Mouse (Mus musculus) heart, adult 18-20 months (tissue): ENCODE measurements around the gene Tex101. TPM values are rescaled to one million over a fixed set of nuclear protein-coding genes. Genes with fewer than 3 reads are reported as not detected.
"Not testable (repeated sequence)": the region's sequence is repeated elsewhere in the genome, so short reads cannot be mapped to it uniquely, and the experiment has no call there.

Experiments
- DNase-seq, 2 experiments: peaks; one replicate each; pipeline ENCODE4 v3.0.0; 2021 to 2022; ENCODE audit warnings: mixed read lengths in 1 of 2
- long read RNA-seq, 2 experiments: library from polyadenylated mRNA; stranded (forward); transcript quantifications; one replicate each; pipeline ENCODE4 v2.0.0; 2021
- total RNA-seq, 2 experiments: library from RNA; stranded (reverse); gene quantifications; 2 replicates each; pipeline ENCODE4 v1.2.3; 2021

Tex101 gene
- not detected for total RNA-seq
- long read RNA-seq, experiment 1 = 0 reads
- long read RNA-seq, experiment 2 = 0 reads

DNA sequence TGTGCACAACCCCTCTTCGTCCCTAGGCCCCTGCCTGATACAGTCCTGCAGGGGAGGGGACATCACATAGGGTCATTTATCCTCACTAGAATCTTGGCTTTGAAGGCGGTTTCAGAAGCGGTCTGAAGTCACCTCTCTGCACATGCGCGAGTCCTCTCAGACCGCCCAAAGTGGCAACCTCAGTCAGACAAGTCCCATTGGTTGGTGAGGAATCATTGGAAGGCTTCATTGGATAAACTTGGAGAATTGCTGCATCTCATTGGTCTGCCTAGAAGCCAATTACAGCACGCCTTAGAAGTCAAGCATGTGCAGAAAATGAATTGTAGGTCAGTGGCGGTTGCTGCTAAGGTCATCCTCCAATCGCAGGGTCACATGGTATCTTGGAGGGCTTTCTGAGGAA lies at the start of gene Tex101:
TSS of gene Tex101 (minus strand) at position 101 of the 400 bp plus-strand sequence.
- DNase-seq = no peak

DNA sequence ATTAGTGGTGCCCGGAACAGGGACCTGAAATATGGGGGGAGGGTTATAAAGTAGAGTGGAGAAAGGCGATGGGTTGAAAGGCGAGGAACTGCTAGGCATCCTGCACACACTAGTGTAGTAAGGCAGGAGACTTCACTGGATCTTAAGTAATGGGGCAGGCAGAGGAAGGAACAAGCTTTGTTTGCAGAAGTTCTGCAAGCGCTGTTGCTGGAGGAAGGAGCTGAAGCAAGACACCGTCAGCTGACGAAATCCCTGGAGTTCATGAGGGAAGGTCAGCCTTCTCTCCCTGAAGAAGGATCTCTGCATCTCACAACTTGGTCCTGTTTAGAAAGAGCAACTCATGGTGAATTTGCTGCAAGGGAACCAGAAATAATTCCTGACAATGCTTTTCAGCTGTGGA lies 38.6 kb upstream of the Tex101 start:
- no peak for DNase-seq

DNA sequence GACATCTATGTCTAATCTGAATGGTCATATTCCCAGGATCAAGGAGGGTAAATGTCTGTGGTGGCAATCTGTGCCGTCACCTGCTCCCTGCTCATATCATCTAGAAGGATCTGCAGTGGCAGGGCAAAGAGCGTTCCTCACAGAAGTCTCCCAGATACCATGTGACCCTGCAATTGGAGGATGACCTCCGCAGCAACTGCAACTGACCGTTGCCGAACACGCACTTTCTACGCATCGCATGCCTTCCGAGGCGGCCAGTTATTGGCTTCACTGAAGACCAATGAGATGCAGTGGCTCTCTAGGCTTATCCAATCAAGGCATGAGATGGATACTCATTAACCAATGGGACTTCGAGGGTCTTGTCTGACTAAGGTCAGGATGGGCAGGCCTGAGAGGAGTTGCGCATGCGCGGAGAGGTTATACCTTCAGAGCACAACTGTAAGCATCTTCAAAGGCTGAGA lies 32.4 kb upstream of the Tex101 start, which contains the start of gene BC049730:
TSS of gene BC049730 (plus strand) at position 411 of the 461 bp plus-strand sequence.
- no peak for DNase-seq

- DNase-seq = not testable (repeated sequence)
These were observed 26.4 kb upstream of the Tex101 start for GRCm38 (mm10) chr7:24702841-24703240.

DNA sequence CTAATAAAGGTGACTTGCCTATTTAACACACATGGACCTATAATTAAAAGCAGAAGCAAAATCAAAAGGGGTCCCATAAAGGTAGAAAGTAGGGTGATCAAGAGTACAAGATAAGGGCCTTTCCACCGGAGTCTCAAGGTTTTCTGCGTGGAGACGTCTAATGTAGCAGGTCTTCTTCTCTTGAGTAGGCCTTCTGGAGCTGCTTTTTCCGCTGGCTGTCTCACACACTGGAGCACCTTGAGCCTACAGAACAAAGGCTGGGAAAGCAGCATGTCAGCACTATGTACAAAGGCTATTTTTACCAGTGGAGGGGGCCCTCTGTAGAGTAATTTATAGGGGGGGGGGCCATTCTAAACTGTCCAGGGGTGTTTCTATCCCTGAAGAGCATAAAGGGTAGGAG lies 21.4 kb upstream of the Tex101 start:
- DNase-seq = not testable (repeated sequence)

DNA sequence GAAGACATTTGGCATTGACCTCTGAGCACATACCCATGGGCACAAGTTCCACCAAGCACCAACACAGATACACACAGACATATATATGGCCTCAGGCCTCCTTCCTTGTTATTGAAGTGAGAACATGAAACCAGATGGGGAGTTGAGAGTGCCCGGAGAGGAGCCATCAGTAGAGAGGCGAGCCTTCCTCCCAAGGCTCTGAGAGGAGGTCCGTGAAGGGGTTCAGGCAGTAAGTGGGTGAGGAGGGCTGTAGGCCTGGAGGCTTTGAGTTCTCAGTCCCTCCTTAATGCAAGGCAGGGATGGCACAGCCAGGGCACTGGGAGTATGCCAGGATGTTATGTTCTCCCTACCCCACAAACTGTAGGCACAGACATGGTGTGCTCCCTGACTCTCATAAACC lies 16.2 kb upstream of the Tex101 start:
- not testable (repeated sequence) for DNase-seq

GRCm38 (mm10) chr7:24687519-24687918 lies 11.0 kb upstream of the Tex101 start:
- not testable (repeated sequence) for DNase-seq

GRCm38 (mm10) chr7:24684121-24684520 lies 7.6 kb upstream of the Tex101 start:
- not testable (repeated sequence) for DNase-seq

- no peak for DNase-seq
These were observed 4.5 kb downstream of the Tex101 start for GRCm38 (mm10) chr7:24671944-24672439.

DNA sequence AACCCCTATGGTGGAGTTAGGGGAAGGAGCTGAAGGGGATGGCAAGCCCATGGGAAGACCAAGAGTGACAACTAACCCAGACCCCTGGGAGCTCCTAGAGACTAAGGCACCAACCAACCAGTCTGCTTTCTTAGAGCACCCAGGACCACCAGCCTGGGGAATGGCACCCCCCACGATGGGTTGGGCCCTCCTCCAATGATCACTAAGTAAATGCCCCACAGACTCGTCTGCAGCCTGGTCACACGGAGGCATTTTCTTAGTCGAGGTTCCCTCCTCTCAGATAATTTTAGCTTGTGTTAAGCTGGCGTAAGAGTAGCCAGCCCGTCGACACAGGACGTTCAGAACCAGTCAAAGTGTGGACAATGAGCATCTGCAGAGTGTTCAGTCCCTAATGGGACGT lies 11.5 kb downstream of the Tex101 start:
- no peak for DNase-seq

- no peak for DNase-seq
These were observed 12.2 kb downstream of the Tex101 start for GRCm38 (mm10) chr7:24664301-24664700.

- DNase-seq = peak; percentile 41 to 73
These were observed 13.9 kb downstream of the Tex101 start for GRCm38 (mm10) chr7:24662575-24662974.

DNA sequence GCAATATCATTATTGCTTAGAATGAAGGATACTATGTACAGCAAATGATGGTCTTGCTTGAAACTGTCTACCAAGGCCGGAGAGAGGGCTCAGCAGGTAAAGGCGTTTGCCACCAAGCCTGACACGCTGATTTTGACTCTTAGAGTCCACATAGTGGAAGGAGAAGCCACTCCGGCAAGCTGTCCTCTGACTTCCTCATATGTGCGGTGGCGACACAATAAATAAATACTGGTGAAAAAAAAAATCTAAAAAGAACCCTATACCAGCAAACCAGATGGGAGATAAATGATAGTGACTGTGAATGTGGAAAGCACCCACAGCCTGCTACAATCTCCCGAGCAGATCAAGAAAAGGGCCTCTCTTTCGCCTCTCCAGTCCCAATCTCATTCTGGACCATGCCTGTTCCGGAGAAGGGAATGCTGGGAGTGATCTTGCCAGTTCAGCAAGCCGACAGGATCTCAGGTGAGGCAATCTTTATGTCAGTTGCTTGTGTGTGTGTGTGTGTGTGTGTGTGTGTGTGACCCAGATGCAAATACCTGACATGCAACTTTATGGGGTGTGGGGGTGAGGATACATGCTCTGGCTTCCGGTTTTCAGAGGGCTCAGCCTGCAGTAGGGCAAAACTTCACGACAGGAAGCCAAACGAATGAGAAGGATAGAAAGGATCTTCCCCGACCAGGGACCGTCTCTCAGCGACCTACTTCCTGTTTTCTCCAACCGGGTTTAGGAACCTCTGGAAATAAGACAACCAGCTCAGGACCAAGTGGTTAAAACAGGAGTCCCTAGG lies 15.2 kb downstream of the Tex101 start:
- peak; percentile 8 to 31 for DNase-seq

GRCm38 (mm10) chr7:24659737-24660357 lies 16.6 kb downstream of the Tex101 start:
- DNase-seq = no peak

GRCm38 (mm10) chr7:24653681-24654080 lies 22.8 kb downstream of the Tex101 start:
- peak; percentile 29 to 75 for DNase-seq

- DNase-seq = no peak
These were observed 30.0 kb downstream of the Tex101 start for GRCm38 (mm10) chr7:24646486-24646885.

- DNase-seq = no peak
These were observed 31.5 kb downstream of the Tex101 start for GRCm38 (mm10) chr7:24644996-24645395.

DNA sequence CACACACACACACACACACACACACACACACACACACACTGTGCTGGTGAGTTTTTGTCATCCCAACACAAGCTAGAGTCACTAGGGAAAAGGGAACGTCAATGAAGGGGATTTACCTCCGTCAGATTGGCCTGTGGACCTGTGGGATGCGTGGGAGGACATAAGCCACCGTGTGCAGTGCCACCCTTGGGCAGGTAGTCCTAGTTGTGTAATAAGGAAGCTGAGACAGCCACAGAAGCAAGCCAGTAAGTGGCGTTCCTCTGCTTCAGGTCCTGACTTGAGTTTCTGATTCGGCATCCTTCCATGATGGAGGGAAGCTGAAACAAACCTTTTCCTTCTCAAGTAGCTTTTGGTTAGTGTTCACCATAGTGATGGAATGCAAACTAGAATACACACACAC lies 32.0 kb downstream of the Tex101 start:
- DNase-seq = no peak

GRCm38 (mm10) chr7:24642491-24642890 lies 34.0 kb downstream of the Tex101 start:
- peak; percentile 43 to 53 for DNase-seq

DNA sequence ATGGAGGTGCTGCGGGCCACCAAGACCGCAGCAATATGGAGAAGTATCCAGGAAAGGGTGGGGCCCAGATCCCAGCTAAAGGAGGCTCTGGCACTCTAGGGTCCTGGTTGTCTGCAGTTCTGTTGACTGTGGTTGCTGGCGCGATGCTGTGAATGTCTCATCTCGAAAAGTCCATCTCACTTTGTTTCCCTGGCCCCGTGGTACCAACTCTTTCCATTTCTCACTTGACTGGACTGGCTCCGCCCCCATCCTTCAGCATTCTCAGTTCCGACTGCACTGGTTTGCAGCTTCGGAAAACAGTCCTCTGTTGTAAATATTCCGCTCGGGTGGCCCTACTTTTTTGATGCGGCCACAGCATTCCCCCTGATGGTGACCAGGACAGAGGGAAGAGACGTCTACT lies 36.0 kb downstream of the Tex101 start:
- DNase-seq = no peak

DNA sequence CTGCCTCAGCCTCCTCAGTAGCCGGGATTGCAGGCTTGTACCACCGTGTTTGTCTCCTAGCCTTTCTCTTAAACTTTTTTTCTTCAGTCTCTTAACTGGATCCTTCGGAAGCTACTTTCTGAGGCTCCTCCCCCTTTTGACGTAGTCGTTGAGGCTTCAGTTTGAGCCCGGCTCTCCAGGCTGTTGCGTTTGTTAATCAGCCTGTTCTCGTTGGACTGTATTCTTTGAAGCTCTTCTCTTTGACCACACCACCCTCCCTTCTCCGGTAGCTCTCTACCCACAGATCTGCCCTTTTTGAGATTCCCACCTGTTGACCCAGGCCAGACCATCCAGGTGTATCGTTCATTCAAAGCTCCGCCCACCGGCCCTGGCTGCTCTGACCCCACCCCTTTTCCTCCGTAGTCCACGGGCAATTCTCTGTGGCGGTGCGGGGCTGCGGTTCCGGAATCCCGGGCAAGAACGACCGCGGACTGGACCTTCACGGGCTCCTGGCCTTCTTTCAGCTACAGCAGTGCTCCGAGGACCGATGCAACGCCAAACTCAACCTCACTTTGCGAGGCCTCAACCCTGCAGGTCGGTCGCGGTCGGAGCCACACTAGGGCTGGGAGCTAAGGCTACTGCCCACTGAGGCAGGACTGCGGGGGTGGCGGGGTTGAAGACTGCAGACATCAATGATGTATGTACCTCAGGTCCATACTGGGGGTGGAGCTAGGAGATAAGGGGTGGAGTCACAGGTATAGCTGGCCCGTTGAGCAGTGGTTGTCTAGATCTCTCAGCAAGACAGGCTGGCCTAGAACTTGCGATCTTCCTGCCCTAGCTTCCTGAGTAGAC lies 38.2 kb downstream of the Tex101 start:
- DNase-seq = no peak

GRCm38 (mm10) chr7:24637046-24637445 lies 39.4 kb downstream of the Tex101 start:
- no peak for DNase-seq
